Mouse (Mus musculus) forebrain, postnatal 0 days (tissue): ENCODE data around the gene Olfr1445. TPM values are rescaled to one million over a fixed set of nuclear protein-coding genes. Genes with fewer than 3 reads are reported as not detected.

Source experiments
- ATAC-seq: fragments of 200-750 bp; cut with Nextera tagmentation; 2 replicates; pipeline ENCODE4 v1.8.0; 2017; ENCODE audit warnings: mild to moderate bottlenecking, moderate library complexity
- DNase-seq: peaks from one replicate; pipeline ENCODE4 v3.0.0-alpha.2; 2015
- H3K27ac ChIP-seq: fragments of 300-500 bp; sonication (generic); 2 replicates; pipeline ENCODE4 v1.5.1; 2014; ENCODE audit warnings: low read depth, mild to moderate bottlenecking, antibody characterized with exemption, low read length, moderate library complexity, mixed read lengths
- H3K27me3 ChIP-seq: fragments of 300-500 bp; sonication (generic); 2 replicates; pipeline ENCODE4 v1.6.1; 2014; ENCODE audit warnings: mild to moderate bottlenecking, low read length, mixed read lengths; ENCODE audit not compliant: insufficient read depth
- H3K36me3 ChIP-seq: fragments of 300-500 bp; sonication (generic); 2 replicates; pipeline ENCODE4 v1.6.1; 2014; ENCODE audit warnings: mild to moderate bottlenecking, moderate library complexity; ENCODE audit not compliant: insufficient read depth
- H3K4me1 ChIP-seq: fragments of 300-500 bp; sonication (generic); 2 replicates; pipeline ENCODE4 v1.6.1; 2014; ENCODE audit warnings: antibody characterized with exemption; ENCODE audit not compliant: insufficient read depth
- H3K4me2 ChIP-seq: fragments of 300-500 bp; sonication (generic); 2 replicates; pipeline ENCODE4 v1.6.1; 2014; ENCODE audit warnings: low read depth, mild to moderate bottlenecking, moderate library complexity
- H3K4me3 ChIP-seq: fragments of 300-500 bp; sonication (generic); 2 replicates; pipeline ENCODE4 v1.5.1; 2014; ENCODE audit warnings: low read depth, low read length, mixed read lengths
- H3K9ac ChIP-seq: fragments of 300-500 bp; sonication (generic); 2 replicates; pipeline ENCODE4 v1.6.1; 2014; ENCODE audit warnings: mild to moderate bottlenecking
- H3K9me3 ChIP-seq: fragments of 300-500 bp; sonication (generic); 2 replicates; pipeline ENCODE4 v1.6.1; 2016; ENCODE audit warnings: low read length
- CTCF ChIP-seq: sonication (generic); IDR thresholded peaks from 2 replicates; pipeline ENCODE4 v1.5.1; 2016; ENCODE audit warnings: antibody characterized with exemption, control low read depth, low read depth
- WGBS: fragments of 180-500 bp; shearing (Covaris S2); extraction: QIAGEN DNeasy Blood & Tissue Kit; methylation state at CpG from one replicate; pipeline ENCODE4 v1.1.7; 2014; 5-methylcytosine and 5-hydroxymethylcytosine counted together
- polyA plus RNA-seq: library from polyadenylated mRNA; unstranded; fragments of >200 nt; fragmentation: Nextera tagmentation; extraction: Ambion mirVana; gene quantifications from 2 replicates; pipeline ENCODE4 v1.2.1, GENCODE M21; 2015
- total RNA-seq: library from RNA; depleted of rRNA; stranded (reverse); fragments of >200 nt; gene quantifications from 2 replicates; pipeline ENCODE4 v1.2.3, GENCODE M21; 2014; rRNA removed

Olfr1445 gene
- total RNA-seq (not detected in 2 replicates), polyA plus RNA-seq (not detected in 2 replicates)

DNA sequence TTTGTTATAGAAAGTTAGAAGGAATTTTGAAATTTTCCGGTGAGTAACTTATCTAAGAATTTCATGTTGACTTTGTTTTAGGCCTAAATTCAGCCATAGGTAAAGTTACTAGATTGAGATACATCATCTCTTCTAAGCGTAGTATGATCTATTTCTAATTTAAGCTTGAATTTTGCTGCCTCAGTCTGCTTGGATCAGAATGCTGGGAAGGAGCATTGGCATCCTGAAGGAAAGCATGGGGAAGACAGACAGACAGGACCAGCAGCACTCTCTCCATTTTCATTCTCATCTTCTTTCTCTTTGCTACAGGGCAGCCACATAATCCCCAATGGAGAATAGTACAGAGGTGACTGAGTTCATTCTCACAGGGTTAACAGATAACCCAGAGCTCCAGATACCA, at the start of gene Olfr1445:
TSS of gene Olfr1445 (plus strand) at position 301 of the 400 bp plus-strand sequence.
- Histone ChIP-seq H3K9me3 (no peaks in the 10 kb centered on the region), H3K27ac (no peak within 1 kb of the TSS), H3K4me1 (no peaks in the 10 kb centered on the region), H3K36me3 (no peaks in the 10 kb centered on the region), H3K9ac (no peak within 1 kb of the TSS), H3K27me3 (no peaks in the 10 kb centered on the region), H3K4me3 (no peak within 1 kb of the TSS), H3K4me2 (no peak within 1 kb of the TSS)
- WGBS, result 90% methylated on average over 2 of the region's 2 CpGs
- ATAC-seq, result no peak
- no peak for TF ChIP-seq CTCF
- DNase-seq, result no peak

DNA sequence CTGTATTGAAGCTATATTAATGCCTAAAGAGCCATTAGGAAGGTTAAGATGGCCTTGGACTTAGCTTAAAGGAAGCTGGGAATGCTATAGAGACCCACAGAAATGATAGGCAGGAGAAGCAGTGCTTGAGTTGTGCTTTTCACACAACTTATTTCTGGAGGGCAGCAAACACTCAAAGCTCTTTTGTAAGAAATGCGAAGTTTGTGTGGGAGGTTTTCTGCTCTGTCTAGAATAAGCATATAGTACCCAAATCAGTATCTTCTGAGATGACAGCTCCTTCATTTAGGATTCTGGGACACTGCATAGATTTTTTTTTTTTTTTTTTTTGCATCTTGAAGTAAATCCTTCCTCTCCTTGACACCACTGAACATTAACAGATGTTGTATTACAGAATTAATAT, 45.1 kb upstream of the Olfr1445 start:
- no peaks in the 10 kb centered on the region for H3K36me3 ChIP-seq
- no peak overlapping the region for H3K4me2 ChIP-seq
- no peaks in the 10 kb centered on the region for H3K9me3 ChIP-seq
- no peaks in the 10 kb centered on the region for H3K27me3 ChIP-seq
- DNase-seq (no peak), ATAC-seq (no peak)
- no peak overlapping the region for H3K9ac ChIP-seq
- WGBS, result 88% methylated on average over 1 of the region's 1 CpGs
- no peak overlapping the region for H3K4me3 ChIP-seq
- TF ChIP-seq CTCF, result no peak
- H3K4me1 ChIP-seq, result no peaks in the 10 kb centered on the region
- H3K27ac ChIP-seq, result no peak overlapping the region

DNA sequence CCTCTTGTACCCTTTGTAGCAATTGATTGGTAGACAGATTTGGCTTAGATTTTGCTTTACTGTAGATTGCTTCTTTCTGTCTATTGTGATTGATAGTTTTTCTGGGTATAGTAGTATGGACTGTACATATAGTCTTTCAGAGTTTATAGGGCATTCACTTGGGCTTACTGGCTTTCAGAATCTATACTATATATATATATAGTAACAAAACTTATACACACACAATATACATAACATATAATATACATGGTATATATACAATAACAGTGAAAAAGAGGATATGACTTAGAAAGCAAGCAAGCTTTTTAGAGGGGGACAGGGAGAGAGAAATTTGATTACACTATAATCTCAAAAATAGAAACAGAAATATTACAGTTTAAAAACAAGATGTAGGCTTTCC, 37.3 kb upstream of the Olfr1445 start, which contains the start of gene Gm5244:
TSS of gene Gm5244 (plus strand) at position 301 of the 400 bp plus-strand sequence.
- no peak for TF ChIP-seq CTCF
- H3K4me3 ChIP-seq, result no peak within 1 kb of the TSS
- no peaks in the 10 kb centered on the region for H3K36me3 ChIP-seq
- DNase-seq, result no peak
- ATAC-seq, result no peak
- no peaks in the 10 kb centered on the region for H3K27me3 ChIP-seq
- H3K27ac ChIP-seq, result no peak within 1 kb of the TSS
- H3K9me3 ChIP-seq, result no peaks in the 10 kb centered on the region
- no peak within 1 kb of the TSS for H3K4me2 ChIP-seq
- H3K4me1 ChIP-seq, result no peaks in the 10 kb centered on the region
- H3K9ac ChIP-seq, result no peak within 1 kb of the TSS

DNA sequence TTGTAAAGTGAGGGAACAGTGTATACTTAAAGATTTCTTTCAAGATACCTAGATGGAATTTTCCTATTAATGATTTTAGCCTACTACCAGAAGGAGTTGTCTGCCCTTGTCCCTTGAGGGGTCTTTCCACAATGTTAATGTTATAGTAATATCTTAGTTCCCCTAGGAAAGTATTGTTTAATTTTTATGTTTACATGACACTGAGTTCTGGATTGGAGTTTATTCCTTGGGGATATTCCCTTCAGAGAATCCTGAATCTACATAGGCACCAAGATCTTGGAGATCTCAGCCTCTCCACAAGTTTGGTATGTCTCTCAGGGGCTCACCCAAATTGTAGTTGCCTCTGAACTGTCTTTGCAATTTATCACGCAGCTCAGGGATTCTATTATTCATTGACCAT, 26.7 kb upstream of the Olfr1445 start, which contains the start of gene Olfr1444:
TSS of gene Olfr1444 (plus strand) at position 301 of the 400 bp plus-strand sequence.
- Histone ChIP-seq H3K4me1 (no peaks in the 10 kb centered on the region), H3K4me3 (no peak within 1 kb of the TSS), H3K36me3 (no peaks in the 10 kb centered on the region), H3K4me2 (no peak within 1 kb of the TSS), H3K9ac (no peak within 1 kb of the TSS), H3K27me3 (no peaks in the 10 kb centered on the region), H3K9me3 (no peaks in the 10 kb centered on the region), H3K27ac (no peak within 1 kb of the TSS)
- TF ChIP-seq CTCF, result no peak
- 53% methylated on average over 1 of the region's 1 CpGs for WGBS
- ATAC-seq (no peak), DNase-seq (no peak)

DNA sequence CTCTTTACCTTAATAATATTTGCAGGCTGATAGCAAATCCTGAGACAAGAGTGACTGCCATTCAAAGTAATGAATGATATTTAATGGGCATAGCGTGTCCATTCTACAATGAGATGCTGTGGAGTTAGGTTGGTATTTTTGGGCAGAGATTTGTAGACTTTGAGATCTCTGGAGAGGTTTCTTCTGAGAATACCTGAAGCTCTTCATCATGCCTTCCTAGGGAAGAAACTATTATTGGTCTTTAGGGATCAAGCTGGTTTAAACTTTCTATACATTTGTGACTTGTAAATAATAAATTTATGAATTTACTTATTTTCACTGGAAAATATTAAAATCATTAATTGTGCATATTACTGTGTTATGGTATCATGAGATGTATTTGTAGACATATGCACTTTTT, 9.8 kb downstream of the Olfr1445 start, which contains the start of gene Olfr1446:
TSS of gene Olfr1446 (minus strand) at position 101 of the 400 bp plus-strand sequence.
- Histone ChIP-seq H3K4me2 (no peak within 1 kb of the TSS), H3K4me1 (no peaks in the 10 kb centered on the region), H3K27me3 (no peaks in the 10 kb centered on the region), H3K36me3 (no peaks in the 10 kb centered on the region), H3K9ac (no peak within 1 kb of the TSS), H3K27ac (no peak within 1 kb of the TSS), H3K9me3 (no peaks in the 10 kb centered on the region), H3K4me3 (no peak within 1 kb of the TSS)
- WGBS, result 85% methylated on average over 1 of the region's 1 CpGs
- TF ChIP-seq CTCF, result no peak
- no peak for ATAC-seq
- no peak for DNase-seq

DNA sequence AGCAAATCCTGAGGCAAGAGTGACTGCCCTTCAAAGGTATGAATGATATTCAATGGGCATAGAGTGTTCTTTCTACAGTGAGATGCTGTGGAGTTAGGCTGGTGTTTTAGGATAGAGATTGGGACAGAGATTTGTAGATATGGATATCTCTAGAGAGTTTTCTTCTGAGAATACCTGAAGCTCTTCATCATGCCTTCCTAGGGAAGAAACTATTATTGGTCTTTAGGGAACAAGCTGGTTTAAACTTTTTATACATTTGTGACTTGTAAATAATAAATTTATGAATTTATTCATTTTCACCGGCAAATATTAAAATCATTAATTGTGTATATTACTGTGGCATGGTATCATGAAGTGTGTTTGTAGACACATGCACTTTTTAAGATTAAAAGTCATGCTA, 20.0 kb downstream of the Olfr1445 start, which contains the start of gene Olfr1447:
TSS of gene Olfr1447 (minus strand) at position 101 of the 400 bp plus-strand sequence.
- ATAC-seq (no peak), DNase-seq (no peak)
- no peaks in the 10 kb centered on the region for H3K9me3 ChIP-seq
- no peaks in the 10 kb centered on the region for H3K36me3 ChIP-seq
- no peaks in the 10 kb centered on the region for H3K4me1 ChIP-seq
- H3K4me3 ChIP-seq, result no peak within 1 kb of the TSS
- H3K27me3 ChIP-seq, result no peaks in the 10 kb centered on the region
- H3K4me2 ChIP-seq, result no peak within 1 kb of the TSS
- no peak for TF ChIP-seq CTCF
- WGBS, result 95% methylated on average over 1 of the region's 1 CpGs
- no peak within 1 kb of the TSS for H3K27ac ChIP-seq
- H3K9ac ChIP-seq, result no peak within 1 kb of the TSS

DNA sequence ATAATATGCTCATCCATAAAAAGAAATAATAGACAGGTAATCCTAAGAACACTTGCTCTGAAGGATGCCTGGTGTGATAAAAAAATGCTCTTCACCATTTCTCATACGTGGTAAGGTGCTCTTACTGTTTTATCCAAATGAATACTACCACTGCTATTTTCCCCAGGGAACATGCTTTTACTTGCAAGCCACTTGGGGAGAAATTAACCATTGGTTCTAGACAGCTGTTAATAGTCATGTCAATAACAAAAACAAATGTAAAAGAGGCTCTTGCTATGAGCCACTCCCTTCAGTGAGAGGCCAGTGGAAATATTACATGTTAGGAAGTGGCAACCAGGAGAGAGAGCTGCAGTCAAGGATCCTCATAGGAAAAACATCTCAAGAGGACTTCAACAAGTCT, 40.7 kb downstream of the Olfr1445 start, which contains the start of gene Olfr1448:
TSS of gene Olfr1448 (minus strand) at position 101 of the 400 bp plus-strand sequence.
- Histone ChIP-seq H3K4me3 (no peak within 1 kb of the TSS), H3K27ac (no peak within 1 kb of the TSS), H3K36me3 (no peaks in the 10 kb centered on the region), H3K9ac (no peak within 1 kb of the TSS), H3K4me2 (no peak within 1 kb of the TSS), H3K4me1 (no peaks in the 10 kb centered on the region), H3K27me3 (no peaks in the 10 kb centered on the region), H3K9me3 (no peaks in the 10 kb centered on the region)
- WGBS, result 70% methylated on average over 1 of the region's 1 CpGs
- no peak for ATAC-seq
- DNase-seq, result no peak
- TF ChIP-seq CTCF, result no peak

DNA sequence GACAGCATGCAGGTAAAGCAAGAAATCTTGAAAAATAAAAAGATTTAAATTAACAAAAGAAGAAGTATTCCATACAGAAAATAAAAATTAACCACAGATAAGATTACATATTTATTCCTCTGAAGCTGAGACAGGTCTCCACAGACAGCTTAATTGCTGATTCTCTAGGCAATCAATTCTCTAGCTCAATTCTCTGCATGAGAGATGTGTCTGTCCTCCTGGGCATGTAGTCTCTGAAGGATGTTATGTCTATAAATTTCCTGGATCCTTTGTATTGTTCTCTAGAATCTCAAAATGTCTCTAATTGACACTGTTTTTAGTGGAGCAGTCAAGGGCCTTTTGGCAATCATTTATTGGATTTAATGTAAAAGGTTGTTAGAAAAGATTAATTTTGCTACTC, 46.9 kb downstream of the Olfr1445 start, which contains the start of gene Olfr1449:
TSS of gene Olfr1449 (plus strand) at position 301 of the 400 bp plus-strand sequence.
- no peak for DNase-seq
- Histone ChIP-seq H3K36me3 (no peaks in the 10 kb centered on the region), H3K4me3 (no peak within 1 kb of the TSS), H3K27ac (no peak within 1 kb of the TSS), H3K4me1 (no peaks in the 10 kb centered on the region), H3K4me2 (no peak within 1 kb of the TSS), H3K9ac (no peak within 1 kb of the TSS), H3K9me3 (no peaks in the 10 kb centered on the region), H3K27me3 (no peaks in the 10 kb centered on the region)
- no peak for TF ChIP-seq CTCF
- ATAC-seq, result no peak

Other genes with a start within 250 kb of the Olfr1445 start
- not detected in 2 replicates for gene Olfr1442, start 213.4 kb upstream of the Olfr1445 start, total RNA-seq
- not detected in 2 replicates for gene Olfr1442, start 213.4 kb upstream of the Olfr1445 start, polyA plus RNA-seq
- not detected in 2 replicates for gene Olfr1443, start 205.7 kb upstream of the Olfr1445 start, total RNA-seq
- gene Olfr1443, start 205.7 kb upstream of the Olfr1445 start, polyA plus RNA-seq, result not detected in 2 replicates
- not detected in 2 replicates for gene Keg1, start 188.1 kb upstream of the Olfr1445 start, total RNA-seq
- not detected in 2 replicates for gene Keg1, start 188.1 kb upstream of the Olfr1445 start, polyA plus RNA-seq
- 1.3 TPM in 2 replicates for gene Cntf, start 118.2 kb upstream of the Olfr1445 start, total RNA-seq
- 0.96 and 1.1 TPM in 2 replicates for gene Cntf, start 118.2 kb upstream of the Olfr1445 start, polyA plus RNA-seq
- 52.9 and 61.1 TPM in 2 replicates for gene Zfp91, start 87.7 kb upstream of the Olfr1445 start, total RNA-seq
- 10.0 and 11.6 TPM in 2 replicates for gene Zfp91, start 87.7 kb upstream of the Olfr1445 start, polyA plus RNA-seq
- gene Lpxn, start 87.7 kb upstream of the Olfr1445 start, total RNA-seq, result 1.8 and 2.2 TPM in 2 replicates
- 0.59 and 1.3 TPM in 2 replicates for gene Lpxn, start 87.7 kb upstream of the Olfr1445 start, polyA plus RNA-seq
- gene Gm5244, start 37.2 kb upstream of the Olfr1445 start, total RNA-seq, result not detected in 2 replicates
- gene Gm5244, start 37.2 kb upstream of the Olfr1445 start, polyA plus RNA-seq, result not detected in 2 replicates
- gene Olfr1444, start 26.6 kb upstream of the Olfr1445 start, total RNA-seq, result not detected in 2 replicates
- not detected in 2 replicates for gene Olfr1444, start 26.6 kb upstream of the Olfr1445 start, polyA plus RNA-seq
- not detected in 2 replicates for gene Olfr1446, start 9.7 kb downstream of the Olfr1445 start, total RNA-seq
- gene Olfr1446, start 9.7 kb downstream of the Olfr1445 start, polyA plus RNA-seq, result not detected in 2 replicates
- not detected in 2 replicates for gene Olfr1447, start 19.9 kb downstream of the Olfr1445 start, total RNA-seq
- gene Olfr1447, start 19.9 kb downstream of the Olfr1445 start, polyA plus RNA-seq, result not detected in 2 replicates
- gene Olfr1448, start 40.6 kb downstream of the Olfr1445 start, total RNA-seq, result not detected in 2 replicates
- not detected in 2 replicates for gene Olfr1448, start 40.6 kb downstream of the Olfr1445 start, polyA plus RNA-seq
- gene Olfr1449, start 47.0 kb downstream of the Olfr1445 start, total RNA-seq, result not detected in 2 replicates
- not detected in 2 replicates for gene Olfr1449, start 47.0 kb downstream of the Olfr1445 start, polyA plus RNA-seq
- not detected in 2 replicates for gene Olfr1450, start 66.4 kb downstream of the Olfr1445 start, total RNA-seq
- gene Olfr1450, start 66.4 kb downstream of the Olfr1445 start, polyA plus RNA-seq, result not detected in 2 replicates
- gene Olfr1451, start 111.2 kb downstream of the Olfr1445 start, total RNA-seq, result not detected in 2 replicates
- gene Olfr1451, start 111.2 kb downstream of the Olfr1445 start, polyA plus RNA-seq, result not detected in 2 replicates
- not detected in 2 replicates for gene Olfr1453, start 144.5 kb downstream of the Olfr1445 start, total RNA-seq
- gene Olfr1453, start 144.5 kb downstream of the Olfr1445 start, polyA plus RNA-seq, result not detected in 2 replicates
- gene Olfr1454, start 176.8 kb downstream of the Olfr1445 start, total RNA-seq, result not detected in 2 replicates
- gene Olfr1454, start 176.8 kb downstream of the Olfr1445 start, polyA plus RNA-seq, result not detected in 2 replicates
- gene Olfr1457, start 214.0 kb downstream of the Olfr1445 start, total RNA-seq, result not detected in 2 replicates
- gene Olfr1457, start 214.0 kb downstream of the Olfr1445 start, polyA plus RNA-seq, result not detected in 2 replicates
- not detected in 2 replicates for gene Olfr1458, start 222.9 kb downstream of the Olfr1445 start, total RNA-seq
- gene Olfr1458, start 222.9 kb downstream of the Olfr1445 start, polyA plus RNA-seq, result not detected in 2 replicates